Mouse (Mus musculus) embryonic facial prominence, embryonic 13.5 days (tissue): ENCODE measurements around the gene Tbata. TPM values are rescaled to one million over a fixed set of nuclear protein-coding genes. Genes with fewer than 3 reads are reported as not detected.
A peak's percentile ranks its signal among the peaks of the same experiment; 100 is the strongest.

ENCODE experiments used
- ATAC-seq: fragments of 200-750 bp; cut with Nextera tagmentation; 2 replicates; pipeline ENCODE4 v1.8.0; 2017; ENCODE audit warnings: low read depth; ENCODE audit not compliant: insufficient number of reproducible peaks, insufficient read depth, low FRiP score, low TSS enrichment
- H3K27ac ChIP-seq: fragments of 300-500 bp; sonication (generic); 2 replicates; pipeline ENCODE4 v1.5.1; 2015; ENCODE audit warnings: moderate library complexity, mild to moderate bottlenecking, inconsistent platforms
- H3K27me3 ChIP-seq: fragments of 300-500 bp; sonication (generic); 2 replicates; pipeline ENCODE4 v1.6.1; 2015; ENCODE audit warnings: mild to moderate bottlenecking, inconsistent platforms
- H3K36me3 ChIP-seq: fragments of 300-500 bp; sonication (generic); 2 replicates; pipeline ENCODE4 v1.6.1; 2015; ENCODE audit warnings: mild to moderate bottlenecking, inconsistent platforms
- H3K4me1 ChIP-seq: fragments of 300-500 bp; sonication (generic); 2 replicates; pipeline ENCODE4 v1.6.1; 2015; ENCODE audit warnings: inconsistent platforms
- H3K4me2 ChIP-seq: fragments of 300-500 bp; sonication (generic); 2 replicates; pipeline ENCODE4 v1.6.1; 2015; ENCODE audit warnings: moderate library complexity, mild to moderate bottlenecking, inconsistent platforms
- H3K4me3 ChIP-seq: fragments of 300-500 bp; sonication (generic); 2 replicates; pipeline ENCODE4 v1.5.1; 2015; ENCODE audit warnings: mild to moderate bottlenecking, inconsistent platforms
- H3K9ac ChIP-seq: fragments of 300-500 bp; sonication (generic); 2 replicates; pipeline ENCODE4 v1.6.1; 2015; ENCODE audit warnings: mild to moderate bottlenecking, inconsistent platforms
- H3K9me3 ChIP-seq: fragments of 300-500 bp; sonication (generic); 2 replicates; pipeline ENCODE4 v1.6.1; 2016; ENCODE audit warnings: inconsistent platforms
- WGBS: fragments of 180-500 bp; shearing (Covaris S2); methylation state at CpG from one replicate; pipeline ENCODE4 v1.1.7; 2015; ENCODE audit warnings: mixed read lengths; 5-methylcytosine and 5-hydroxymethylcytosine counted together
- polyA plus RNA-seq: library from polyadenylated mRNA; unstranded; fragments of >200 nt; fragmentation: Nextera tagmentation; extraction: Ambion mirVana; gene quantifications from 2 replicates; pipeline ENCODE4 v1.2.1, GENCODE M21; 2015

The Tbata gene
- not detected in 2 replicates for polyA plus RNA-seq

DNA sequence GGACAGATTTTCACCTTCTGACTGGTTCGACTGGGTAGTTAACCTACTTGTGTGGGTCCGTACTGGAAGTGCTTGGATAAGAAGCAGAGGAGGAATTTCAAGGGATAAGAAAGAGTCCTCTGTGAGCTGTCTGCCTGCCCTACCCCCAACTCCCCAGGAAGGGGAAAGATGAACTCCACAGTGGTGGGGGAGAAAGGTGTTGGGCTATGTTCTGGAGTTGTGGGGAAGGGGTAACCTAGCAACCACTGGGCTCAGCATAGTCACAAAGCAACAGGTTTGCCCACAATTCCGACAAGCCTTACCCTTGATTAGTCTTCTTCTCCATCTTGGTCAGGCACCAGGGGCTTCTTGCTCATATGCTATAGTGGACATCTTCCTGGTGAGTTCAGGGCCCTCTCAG is at the start of gene Tbata:
Gene Tbata (plus strand): TSS at position 301 of the 400 bp plus-strand sequence.
- Histone ChIP-seq H3K27me3 (peaks cover 24% of the 10 kb centered on the region), H3K4me3 (no peak within 1 kb of the TSS), H3K36me3 (no peaks in the 10 kb centered on the region), H3K9ac (no peak within 1 kb of the TSS), H3K9me3 (no peaks in the 10 kb centered on the region), H3K4me1 (peaks cover 14% of the 10 kb centered on the region), H3K27ac (no peak within 1 kb of the TSS), H3K4me2 (no peak within 1 kb of the TSS)
- ATAC-seq, result no peak
- 64% methylated on average over 3 of the region's 3 CpGs for WGBS

DNA sequence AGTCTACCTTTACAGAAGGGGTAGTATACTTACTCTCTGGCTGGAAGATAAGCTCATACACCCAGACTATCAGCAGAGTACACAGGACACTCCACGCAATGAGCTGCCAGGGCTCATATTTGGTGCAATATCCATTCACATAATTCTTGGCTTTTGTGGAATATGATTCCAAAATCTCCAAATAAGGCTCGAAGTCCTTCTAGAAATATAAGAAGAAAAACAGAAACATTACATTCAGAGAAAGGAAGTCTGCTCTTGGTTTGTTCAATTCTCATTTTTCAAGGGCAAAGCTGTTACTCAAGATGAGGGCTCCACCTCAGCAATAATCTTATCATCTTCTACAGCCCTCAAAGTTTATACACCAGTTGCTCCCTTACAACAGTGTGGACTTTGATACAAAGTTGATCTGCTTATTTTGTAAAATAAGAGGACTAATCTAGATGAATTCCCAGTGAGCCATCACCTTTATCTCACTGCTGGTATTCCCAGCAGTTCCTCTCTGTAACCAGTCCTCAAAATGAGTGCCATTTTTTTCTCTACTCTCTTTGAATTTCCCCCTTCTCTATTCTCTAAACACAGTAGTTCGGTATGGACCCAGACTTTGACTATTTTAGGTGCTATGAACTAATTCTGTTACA is 48.4 kb upstream of the Tbata start:
- H3K9ac ChIP-seq, result no peak overlapping the region
- H3K27me3 ChIP-seq, result no peaks in the 10 kb centered on the region
- ATAC-seq, result no peak
- no peak overlapping the region for H3K27ac ChIP-seq
- H3K9me3 ChIP-seq, result no peaks in the 10 kb centered on the region
- H3K4me2 ChIP-seq, result no peak overlapping the region
- H3K36me3 ChIP-seq, result peaks cover 50% of the 10 kb centered on the region
- 89% methylated on average over 3 of the region's 3 CpGs for WGBS
- H3K4me1 ChIP-seq, result no peaks in the 10 kb centered on the region
- H3K4me3 ChIP-seq, result no peak overlapping the region

DNA sequence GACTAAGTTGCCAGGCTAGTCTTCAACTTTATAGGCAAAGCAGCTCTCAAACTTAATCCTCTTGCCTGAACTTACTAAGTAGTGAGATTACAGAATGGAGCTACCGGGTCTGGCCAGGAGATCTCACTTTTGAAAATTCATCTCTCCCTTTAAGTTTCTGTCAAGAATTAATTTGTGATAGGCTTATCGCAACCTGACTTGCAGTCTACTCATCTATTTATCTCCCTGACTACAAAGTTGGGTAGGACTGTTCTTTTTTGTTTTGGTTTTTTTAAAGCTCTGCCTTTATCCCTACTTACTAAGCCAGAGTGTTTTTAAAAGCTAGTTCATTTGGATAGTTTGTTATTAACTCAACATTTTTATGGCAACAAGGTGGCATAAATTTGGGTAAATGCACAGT is 47.3 kb upstream of the Tbata start:
- H3K9ac ChIP-seq, result no peak overlapping the region
- H3K4me2 ChIP-seq, result no peak overlapping the region
- no peak for ATAC-seq
- H3K4me3 ChIP-seq, result no peak overlapping the region
- no peaks in the 10 kb centered on the region for H3K4me1 ChIP-seq
- 88% methylated on average over 2 of the region's 2 CpGs for WGBS
- H3K27ac ChIP-seq, result no peak overlapping the region
- no peaks in the 10 kb centered on the region for H3K27me3 ChIP-seq
- H3K36me3 ChIP-seq, result peaks cover 47% of the 10 kb centered on the region
- no peaks in the 10 kb centered on the region for H3K9me3 ChIP-seq

DNA sequence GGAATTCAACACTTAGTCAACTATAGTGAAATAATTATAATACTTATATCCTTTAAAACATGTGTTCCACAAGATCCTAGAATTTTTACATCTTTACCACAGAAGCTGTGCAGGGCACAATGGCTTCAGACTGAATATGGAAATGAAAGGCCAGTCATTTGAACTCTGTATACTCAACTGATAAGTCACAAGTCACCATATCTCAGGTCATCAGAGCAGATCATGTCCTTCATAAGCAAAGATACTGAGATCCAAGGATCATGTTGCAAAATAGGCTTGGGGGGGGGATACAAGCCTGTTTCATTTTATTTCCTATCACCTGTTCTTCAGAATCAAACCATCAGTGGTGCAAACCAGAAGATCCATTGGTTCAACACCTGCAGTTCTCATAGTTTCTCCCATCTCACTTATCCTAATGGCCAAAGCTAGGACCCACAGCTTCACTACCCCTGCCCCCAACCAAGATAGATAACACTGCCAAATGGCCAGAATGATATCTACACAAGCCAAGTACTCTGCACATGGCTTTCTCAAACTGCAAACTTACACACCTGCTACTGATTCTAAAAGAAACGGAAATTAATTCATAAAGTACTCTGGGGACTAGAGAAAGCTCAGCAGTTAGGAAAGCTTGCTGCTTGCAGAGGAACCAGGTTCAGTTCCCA is 42.9 kb upstream of the Tbata start:
- Histone ChIP-seq H3K9me3 (no peaks in the 10 kb centered on the region), H3K4me1 (no peaks in the 10 kb centered on the region), H3K27me3 (no peaks in the 10 kb centered on the region), H3K36me3 (peaks cover 30% of the 10 kb centered on the region), H3K27ac (no peak overlapping the region), H3K9ac (no peak overlapping the region), H3K4me3 (no peak overlapping the region), H3K4me2 (no peak overlapping the region)
- 84% methylated on average over 1 of the region's 1 CpGs for WGBS
- ATAC-seq, result no peak

DNA sequence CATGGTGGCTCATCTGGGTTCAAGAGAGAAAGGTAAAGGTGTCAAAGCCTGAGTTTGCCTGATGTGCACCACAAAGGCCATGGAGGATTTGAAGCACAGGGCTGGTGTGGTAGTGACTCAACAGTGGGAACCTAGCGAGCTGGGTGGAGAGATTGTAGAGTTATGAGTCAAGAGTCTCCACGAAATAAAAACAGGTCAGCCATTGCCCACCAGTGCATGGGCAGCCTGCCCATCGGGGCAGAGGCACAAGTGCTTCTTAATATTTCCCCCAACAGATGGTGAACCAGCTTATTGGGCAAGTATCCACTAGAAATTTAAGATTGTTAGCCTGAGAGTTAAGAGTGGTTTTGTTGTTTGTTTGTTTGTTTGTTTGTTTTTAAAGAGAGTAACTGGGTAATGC is 40.8 kb upstream of the Tbata start:
- H3K4me3 ChIP-seq, result no peak overlapping the region
- H3K36me3 ChIP-seq, result peaks cover 30% of the 10 kb centered on the region
- 85% methylated on average over 3 of the region's 3 CpGs for WGBS
- H3K9me3 ChIP-seq, result no peaks in the 10 kb centered on the region
- H3K4me1 ChIP-seq, result no peaks in the 10 kb centered on the region
- H3K27ac ChIP-seq, result no peak overlapping the region
- H3K27me3 ChIP-seq, result no peaks in the 10 kb centered on the region
- no peak overlapping the region for H3K9ac ChIP-seq
- no peak for ATAC-seq
- no peak overlapping the region for H3K4me2 ChIP-seq

DNA sequence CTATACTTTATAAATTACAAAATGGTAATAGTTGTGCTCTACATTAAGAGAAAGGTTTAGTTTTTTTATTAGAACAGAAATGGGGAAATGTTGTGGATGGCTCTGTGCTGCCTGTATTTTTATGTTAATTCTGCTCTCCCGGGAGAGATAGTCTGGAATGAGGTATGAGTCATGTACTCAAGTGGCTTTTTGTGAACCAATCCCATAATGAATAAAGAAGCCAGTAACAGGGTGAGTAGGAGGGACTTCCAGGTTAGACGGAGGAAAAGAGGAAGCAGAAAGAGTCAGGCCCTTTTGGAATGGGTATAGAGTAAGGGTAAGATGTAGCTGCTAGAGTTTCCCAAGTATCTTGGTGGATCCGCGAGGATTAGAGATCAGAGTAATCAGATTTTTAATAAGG is 37.7 kb upstream of the Tbata start:
- Histone ChIP-seq H3K4me1 (no peaks in the 10 kb centered on the region), H3K4me2 (no peak overlapping the region), H3K9me3 (no peaks in the 10 kb centered on the region), H3K27me3 (no peaks in the 10 kb centered on the region), H3K9ac (no peak overlapping the region), H3K36me3 (peaks cover 23% of the 10 kb centered on the region), H3K27ac (no peak overlapping the region), H3K4me3 (no peak overlapping the region)
- 83% methylated on average over 4 of the region's 4 CpGs for WGBS
- no peak for ATAC-seq

DNA sequence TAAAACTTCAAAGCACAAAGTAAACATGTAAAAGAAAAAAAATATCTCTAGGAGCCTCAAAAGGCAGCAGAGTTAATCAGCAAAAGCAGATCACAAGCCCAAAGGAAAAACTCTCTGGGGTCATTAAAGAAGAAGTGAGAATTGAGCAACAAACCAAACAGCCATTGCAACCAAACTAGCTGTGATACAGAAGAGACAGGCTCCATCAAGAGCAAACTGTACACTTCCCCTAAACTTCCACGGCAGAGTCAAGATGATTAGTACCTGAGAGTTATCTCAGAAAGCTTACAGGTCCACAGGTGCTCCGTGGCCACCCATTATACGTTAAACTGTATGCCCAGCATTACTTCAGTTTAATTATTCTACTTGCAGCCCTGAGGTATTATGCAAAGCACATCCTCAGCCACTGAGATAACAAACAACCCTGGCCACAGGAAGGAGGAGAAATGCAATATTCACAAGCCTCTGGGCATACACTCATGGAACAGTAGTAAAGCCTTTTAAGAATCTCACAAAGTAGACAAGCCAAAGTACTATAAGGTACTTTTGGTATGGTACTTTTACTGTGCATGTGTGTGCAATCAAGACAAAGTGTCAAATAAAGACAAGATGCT is 36.4 kb upstream of the Tbata start:
- Histone ChIP-seq H3K9ac (no peak overlapping the region), H3K4me2 (no peak overlapping the region), H3K9me3 (no peaks in the 10 kb centered on the region), H3K4me1 (no peaks in the 10 kb centered on the region), H3K27me3 (no peaks in the 10 kb centered on the region), H3K4me3 (no peak overlapping the region), H3K36me3 (peaks cover 26% of the 10 kb centered on the region), H3K27ac (no peak overlapping the region)
- ATAC-seq, result no peak
- 60% methylated on average over 3 of the region's 3 CpGs for WGBS

DNA sequence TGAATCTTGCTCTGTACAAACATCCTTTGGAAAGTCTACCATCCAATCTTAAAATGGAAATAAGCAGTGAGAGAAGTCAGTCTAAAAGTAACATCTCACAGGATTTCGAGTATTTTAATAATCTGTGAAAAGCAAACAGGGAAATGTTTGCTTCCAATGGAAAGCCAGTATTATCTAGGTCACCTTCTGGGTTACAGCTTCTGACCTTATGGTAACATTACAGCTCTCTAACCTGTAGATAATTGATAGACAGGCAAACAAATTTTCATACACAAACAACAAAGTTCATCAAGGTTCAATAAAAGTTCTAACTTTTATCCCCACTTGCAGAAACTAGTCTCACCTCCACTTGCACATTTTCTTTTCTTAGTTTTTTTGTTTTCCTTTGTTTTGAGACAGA is 34.2 kb upstream of the Tbata start:
- H3K4me2 ChIP-seq, result no peak overlapping the region
- no peaks in the 10 kb centered on the region for H3K27me3 ChIP-seq
- 80% methylated on average over 1 of the region's 1 CpGs for WGBS
- H3K27ac ChIP-seq, result no peak overlapping the region
- ATAC-seq, result no peak
- no peaks in the 10 kb centered on the region for H3K9me3 ChIP-seq
- H3K4me3 ChIP-seq, result no peak overlapping the region
- H3K9ac ChIP-seq, result no peak overlapping the region
- no peaks in the 10 kb centered on the region for H3K4me1 ChIP-seq
- H3K36me3 ChIP-seq, result peaks cover 17% of the 10 kb centered on the region

DNA sequence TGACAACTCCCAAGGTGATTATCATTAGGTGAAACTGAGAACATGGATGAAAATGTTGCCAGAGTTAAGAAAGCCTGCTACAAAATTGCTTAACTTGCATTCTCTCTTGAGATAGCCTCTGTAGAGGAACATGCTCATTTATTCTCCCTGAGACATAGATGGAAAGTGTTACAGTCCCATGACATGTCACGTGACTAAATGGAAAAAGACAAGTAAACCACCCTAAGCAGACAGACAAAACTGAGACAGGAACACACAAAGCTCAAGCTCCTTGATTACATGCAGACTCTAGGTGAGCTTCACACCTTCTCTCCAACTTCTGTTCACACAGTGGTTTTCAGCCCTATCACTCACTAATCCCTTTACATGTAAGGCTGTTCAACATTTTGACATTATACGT is 28.4 kb upstream of the Tbata start:
- WGBS, result 93% methylated on average over 2 of the region's 2 CpGs

DNA sequence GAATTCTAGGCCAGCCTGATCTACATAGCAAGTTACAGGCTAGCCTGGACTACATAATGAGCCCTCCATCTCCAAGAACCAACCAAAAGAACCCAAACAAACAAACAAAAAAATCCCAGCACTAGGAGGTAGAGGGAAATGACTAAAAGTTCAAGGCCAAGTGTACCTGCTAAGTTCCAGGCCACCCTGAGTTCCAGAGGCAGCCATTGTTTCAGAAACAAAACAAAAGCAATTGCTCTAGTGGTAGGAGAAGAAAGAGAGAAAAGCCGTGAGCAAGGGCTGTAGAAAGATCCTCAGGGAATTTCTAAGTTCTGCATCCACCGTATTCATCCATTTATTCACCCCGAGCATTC is 26.0 kb upstream of the Tbata start:
- Histone ChIP-seq H3K27me3 (no peaks in the 10 kb centered on the region), H3K9ac (peak overlapping the region; percentile 95), H3K9me3 (no peaks in the 10 kb centered on the region), H3K4me3 (peak overlapping the region; percentile 91), H3K36me3 (peaks cover 3% of the 10 kb centered on the region; the same call in 1 of the 2 replicates), H3K4me1 (peaks cover 16% of the 10 kb centered on the region), H3K4me2 (peak overlapping the region; percentile 85), H3K27ac (peak overlapping the region; percentile 97)
- ATAC-seq, result no peak
- 0% methylated on average over 3 of the region's 3 CpGs for whole genome bisulfite sequencing

More for the DNA sequence above, 28.4 kb upstream of the Tbata start:
- Histone ChIP-seq H3K9ac (no peak overlapping the region), H3K27me3 (no peaks in the 10 kb centered on the region), H3K27ac (no peak overlapping the region), H3K4me1 (peaks cover 12% of the 10 kb centered on the region), H3K4me3 (no peak overlapping the region), H3K36me3 (peaks cover 11% of the 10 kb centered on the region), H3K4me2 (no peak overlapping the region), H3K9me3 (no peaks in the 10 kb centered on the region)
- ATAC-seq, result no peak

DNA sequence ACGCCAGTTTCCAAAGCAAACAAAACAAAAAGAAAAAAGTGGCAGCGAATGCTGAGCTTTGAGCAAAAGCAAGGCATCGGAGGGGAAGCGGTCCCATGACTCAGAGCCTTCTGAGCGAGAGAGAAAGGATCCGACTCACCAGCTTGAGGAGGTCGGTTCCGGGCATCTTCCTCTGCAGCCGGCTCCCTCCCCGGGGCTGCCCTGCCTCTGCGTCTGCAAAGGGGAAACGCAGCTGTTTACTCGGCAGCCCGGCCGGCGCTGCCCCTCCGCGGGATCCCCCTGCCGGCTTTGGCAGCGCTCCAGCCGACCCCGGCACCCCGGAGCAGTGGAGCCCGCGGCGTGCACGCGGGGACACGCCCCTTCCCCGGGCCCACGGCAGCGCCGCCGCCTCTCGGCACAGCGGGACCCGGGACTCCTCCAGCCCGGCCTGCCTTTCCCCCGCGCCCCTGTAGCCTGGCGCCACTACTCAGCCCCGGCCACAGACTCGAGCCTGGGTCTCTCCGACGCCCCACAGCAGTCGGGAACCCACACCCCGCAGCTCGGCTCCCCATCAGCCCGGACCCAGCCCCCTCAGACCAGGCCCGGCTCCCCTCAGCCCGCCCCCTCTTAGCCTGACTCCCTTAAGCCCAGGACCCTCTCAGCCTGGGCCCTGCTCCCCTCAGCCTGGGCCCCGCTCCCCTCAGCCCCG is 25.5 kb upstream of the Tbata start:
- H3K4me2 ChIP-seq, result peak overlapping the region; percentile 85
- H3K27me3 ChIP-seq, result no peaks in the 10 kb centered on the region
- H3K9ac ChIP-seq, result peak overlapping the region; percentile 95
- H3K27ac ChIP-seq, result peak overlapping the region; percentile 97
- peaks cover 3% of the 10 kb centered on the region; the same call in 1 of the 2 replicates for H3K36me3 ChIP-seq
- peak; percentile 68 for ATAC-seq
- peaks cover 16% of the 10 kb centered on the region for H3K4me1 ChIP-seq
- under 1% methylated on average over 51 of the region's 53 CpGs for WGBS
- H3K9me3 ChIP-seq, result no peaks in the 10 kb centered on the region
- peak overlapping the region; percentile 91 for H3K4me3 ChIP-seq
